Mouse (Mus musculus): Measurements from ENCODE around the gene Ssr4. TPM values are rescaled to one million over a fixed set of nuclear protein-coding genes. Genes with fewer than 3 reads are reported as not detected.
A peak's percentile ranks its signal among the peaks of the same experiment; 100 is the strongest.

Ssr4 gene
- total and polyA plus RNA-seq, 3 experiments = 281 to 428 (median 291) TPM

DNA sequence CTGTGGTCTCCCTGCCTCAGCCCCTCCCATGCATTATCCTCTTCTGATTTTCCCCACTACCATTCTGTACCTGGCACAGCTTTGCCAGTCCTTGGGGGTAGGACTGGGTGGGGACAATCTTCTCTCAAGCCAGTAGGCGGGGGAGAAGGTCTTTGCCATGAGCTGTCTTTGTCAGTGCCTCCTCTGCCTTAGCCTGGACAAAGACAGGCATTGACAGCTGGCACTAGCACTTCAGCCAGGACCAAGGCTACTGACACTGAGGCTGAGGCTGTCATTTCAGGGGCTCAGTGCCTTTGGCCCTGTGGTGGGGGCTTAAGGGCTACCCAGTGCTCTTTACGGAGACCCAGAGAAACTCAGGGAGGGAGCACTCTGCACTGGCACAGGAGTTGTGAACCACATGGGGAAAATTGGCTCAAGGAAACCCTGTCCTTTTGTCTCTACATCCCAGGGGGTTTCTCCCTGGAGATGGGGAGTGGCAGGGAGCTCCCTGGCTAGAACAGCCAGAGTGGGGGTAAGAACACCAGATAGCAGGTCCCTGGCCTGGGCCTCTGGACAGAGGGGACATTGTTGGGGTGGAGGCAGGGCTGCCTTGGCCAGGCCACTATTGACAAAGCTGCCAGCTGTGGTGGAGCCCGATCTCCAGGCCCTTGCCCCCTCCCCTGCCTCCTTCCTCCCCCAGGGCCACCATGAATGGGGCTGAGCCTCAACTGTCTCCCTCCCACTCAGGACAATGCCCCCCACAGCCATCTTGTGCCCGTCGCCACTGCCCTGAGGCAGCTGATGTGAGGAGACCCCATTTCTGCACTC is 30.3 kb upstream of the Ssr4 start, which contains the start of gene Plxnb3:
Plxnb3 (plus strand) TSS at position 757 of the 807 bp plus-strand sequence.
- no peak for DNase-seq (ENCODE audit: extremely low read depth)
- no peaks in the 10 kb centered on the region for H3K36me3 ChIP-seq (replicated peaks in 1 of 2; ENCODE audit: control insufficient read depth in 1 of 2, insufficient read depth in 1 of 2, low read length in 1 of 2)
- no peak for TF ChIP-seq NRF1 (IDR thresholded peaks at IDR 0.05; ENCODE audit: low read depth, low read length)
- H3K9ac ChIP-seq (ENCODE audit: insufficient read depth, low read depth) = no peak within 1 kb of the TSS
- no peak within 1 kb of the TSS for H3K4me3 ChIP-seq (replicated peaks in 1 of 3; ENCODE audit: low read depth in 2 of 3, low read length in 2 of 3, poor library complexity in 1 of 3)
- H3K9me3 ChIP-seq (replicated peaks; ENCODE audit: low read length) = no peaks in the 10 kb centered on the region
- in situ Hi-C loops (cut with MboI; ENCODE audit: low pct_ligation_motif_present, low pct_unique_long_range_greater_than_20kb, low sequenced_read_pairs) = no loop called here
- no peak within 1 kb of the TSS for H3K27ac ChIP-seq (ENCODE audit: insufficient read depth, low read depth)
- dilution Hi-C loops (cut with MboI; ENCODE audit: extremely low pct_ligation_motif_present, extremely low pct_unique_long_range_greater_than_20kb, low sequenced_read_pairs) = no loop called here
- no peaks in the 10 kb centered on the region for H3K79me2 ChIP-seq (replicated peaks; ENCODE audit: control insufficient read depth, extremely low read depth, insufficient read depth, poor library complexity, severe bottlenecking)
- no peaks in the 10 kb centered on the region for H3K4me1 ChIP-seq (ENCODE audit: control insufficient read depth in 1 of 2, insufficient read depth in 2 of 2)
- H3K4me2 ChIP-seq (ENCODE audit: insufficient read depth, low read depth, poor library complexity, severe bottlenecking) = no peak within 1 kb of the TSS
- H3K27me3 ChIP-seq (replicated peaks) = no peaks in the 10 kb centered on the region

DNA sequence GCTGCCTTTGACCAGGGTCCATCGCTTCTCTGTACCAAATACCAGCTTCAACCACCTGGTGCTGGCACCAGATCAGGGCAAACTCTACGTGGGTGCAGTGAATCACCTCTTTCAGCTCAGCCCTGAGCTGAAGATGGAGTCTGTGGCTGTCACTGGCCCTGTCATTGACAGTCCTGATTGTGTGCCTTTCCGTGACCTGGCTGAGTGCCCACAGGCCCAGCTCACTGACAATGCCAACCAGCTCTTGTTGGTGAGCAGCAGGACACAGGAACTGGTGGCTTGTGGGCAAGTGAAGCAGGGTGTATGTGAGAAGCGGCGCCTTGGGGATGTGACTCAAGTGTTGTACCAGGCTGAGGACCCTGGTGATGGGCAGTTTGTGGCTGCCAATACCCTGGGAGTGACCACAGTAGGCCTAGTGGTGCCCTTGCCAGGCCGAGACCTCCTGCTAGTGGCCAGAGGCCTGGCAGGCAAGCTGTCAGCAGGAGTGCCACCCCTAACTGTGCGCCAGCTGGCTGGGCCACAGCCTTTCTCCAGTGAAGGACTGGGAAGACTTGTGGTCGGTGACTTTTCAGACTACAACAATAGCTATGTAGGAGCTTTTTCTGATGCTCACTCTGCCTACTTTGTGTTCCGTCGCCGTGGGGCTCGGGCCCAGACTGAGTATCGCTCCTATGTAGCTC is 28.1 kb upstream of the Ssr4 start:
- Histone ChIP-seq H3K9ac (ENCODE audit: insufficient read depth, low read depth) (no peak overlapping the region), H3K36me3 (replicated peaks in 1 of 2; ENCODE audit: control insufficient read depth in 1 of 2, insufficient read depth in 1 of 2, low read length in 1 of 2) (no peaks in the 10 kb centered on the region), H3K4me3 (replicated peaks in 1 of 3; ENCODE audit: low read depth in 2 of 3, low read length in 2 of 3, poor library complexity in 1 of 3) (no peak overlapping the region), H3K27ac (ENCODE audit: insufficient read depth, low read depth) (no peak overlapping the region), H3K4me1 (ENCODE audit: control insufficient read depth in 1 of 2, insufficient read depth in 2 of 2) (no peaks in the 10 kb centered on the region), H3K4me2 (ENCODE audit: insufficient read depth, low read depth, poor library complexity, severe bottlenecking) (no peak overlapping the region), H3K9me3 (replicated peaks; ENCODE audit: low read length) (no peaks in the 10 kb centered on the region), H3K27me3 (replicated peaks) (no peaks in the 10 kb centered on the region), H3K79me2 (replicated peaks; ENCODE audit: control insufficient read depth, extremely low read depth, insufficient read depth, poor library complexity, severe bottlenecking) (no peaks in the 10 kb centered on the region)
- dilution Hi-C loops (cut with MboI; ENCODE audit: extremely low pct_ligation_motif_present, extremely low pct_unique_long_range_greater_than_20kb, low sequenced_read_pairs) (no loop called here), in situ Hi-C loops (cut with MboI; ENCODE audit: low pct_ligation_motif_present, low pct_unique_long_range_greater_than_20kb, low sequenced_read_pairs) (no loop called here)
- DNase-seq (ENCODE audit: extremely low read depth) = no peak
- TF ChIP-seq ZKSCAN1 (IDR thresholded peaks at IDR 0.05; ENCODE audit: borderline replicate concordance, low read depth, low read length) (no peak), ELF1 (IDR thresholded peaks at IDR 0.05; ENCODE audit: low read depth, low read length) (no peak)

DNA sequence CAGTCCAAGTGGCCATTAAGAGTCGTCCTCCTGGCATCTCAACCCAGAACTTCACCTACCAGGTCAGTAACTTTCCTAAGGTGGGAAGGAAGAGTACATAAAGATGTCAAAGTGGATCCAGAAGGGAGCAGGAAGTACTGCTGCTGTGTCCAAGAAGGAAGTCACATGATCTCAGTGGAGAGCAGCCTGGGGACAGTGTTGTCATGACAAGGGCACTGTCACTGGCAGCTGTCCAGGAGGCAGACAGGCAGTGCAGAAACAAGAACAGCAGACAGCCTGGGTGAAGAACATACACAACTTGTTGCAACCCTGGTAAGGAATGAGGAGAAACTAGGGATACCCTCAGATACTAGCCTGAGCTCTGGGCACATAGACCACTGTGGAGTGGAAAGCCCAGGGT is 21.5 kb upstream of the Ssr4 start:
- in situ Hi-C loops (cut with MboI; ENCODE audit: low pct_ligation_motif_present, low pct_unique_long_range_greater_than_20kb, low sequenced_read_pairs) (no loop called here), dilution Hi-C loops (cut with MboI; ENCODE audit: extremely low pct_ligation_motif_present, extremely low pct_unique_long_range_greater_than_20kb, low sequenced_read_pairs) (no loop called here)
- Histone ChIP-seq H3K79me2 (replicated peaks; ENCODE audit: control insufficient read depth, extremely low read depth, insufficient read depth, poor library complexity, severe bottlenecking) (no peaks in the 10 kb centered on the region), H3K4me2 (ENCODE audit: insufficient read depth, low read depth, poor library complexity, severe bottlenecking) (no peak overlapping the region), H3K27ac (ENCODE audit: insufficient read depth, low read depth) (no peak overlapping the region), H3K4me1 (ENCODE audit: control insufficient read depth in 1 of 2, insufficient read depth in 2 of 2) (peaks cover 25 to 37% of the 10 kb centered on the region in 2 experiments), H3K9ac (ENCODE audit: insufficient read depth, low read depth) (no peak overlapping the region), H3K27me3 (replicated peaks) (no peaks in the 10 kb centered on the region), H3K9me3 (replicated peaks; ENCODE audit: low read length) (no peaks in the 10 kb centered on the region), H3K36me3 (replicated peaks in 1 of 2; ENCODE audit: control insufficient read depth in 1 of 2, insufficient read depth in 1 of 2, low read length in 1 of 2) (no peaks in the 10 kb centered on the region), H3K4me3 (replicated peaks in 1 of 3; ENCODE audit: low read depth in 2 of 3, low read length in 2 of 3, poor library complexity in 1 of 3) (no peak overlapping the region)
- DNase-seq (ENCODE audit: extremely low read depth) = no peak
- TF ChIP-seq ETS1 (conservative IDR thresholded peaks at IDR 0.05; ENCODE audit: low read depth, low read length) = no peak
- no peak for TF ChIP-seq JUN (IDR thresholded peaks at IDR 0.05; ENCODE audit: insufficient read depth, low read depth, low read length)
- TF ChIP-seq USF1 (IDR thresholded peaks at IDR 0.05; ENCODE audit: low read depth, low read length) = peak; percentile 29; the same call in 1 of the 2 replicates

Data from CH12.LX (cell line).